Mouse (Mus musculus) bone marrow, adult 2 months (tissue): ENCODE results near the gene Apbb2. TPM values are rescaled to one million over a fixed set of nuclear protein-coding genes. Genes with fewer than 3 reads are reported as not detected.

Source experiments
- H3K27ac ChIP-seq: fragments of 200-500 bp; 2 replicates; pipeline ENCODE4 v1.5.1; 2012; ENCODE audit warnings: low read depth, mild to moderate bottlenecking, control low read depth, inconsistent platforms, low read length; ENCODE audit not compliant: control insufficient read depth, poor library complexity, insufficient read depth
- H3K4me1 ChIP-seq: fragments of 200-500 bp; 2 replicates; pipeline ENCODE4 v1.6.1; 2011; ENCODE audit warnings: low read length; ENCODE audit not compliant: control insufficient read depth, insufficient read depth
- H3K4me3 ChIP-seq: fragments of 200-500 bp; replicated peaks from 2 replicates; pipeline ENCODE3; 2011; ENCODE audit warnings: mild to moderate bottlenecking, low read depth, low read length, control low read depth; ENCODE audit not compliant: control insufficient read depth
- CTCF ChIP-seq: fragments of 200-500 bp; IDR thresholded peaks from 2 replicates; pipeline ENCODE4 v1.5.1; 2011; ENCODE audit warnings: low read length, control low read depth; ENCODE audit not compliant: control insufficient read depth, insufficient read depth
- POLR2A ChIP-seq: fragments of 200-500 bp; IDR thresholded peaks from 2 replicates; pipeline ENCODE4 v1.6.1; 2011; ENCODE audit warnings: low read depth, mild to moderate bottlenecking, control low read depth, low read length, borderline replicate concordance; ENCODE audit not compliant: control insufficient read depth
- WGBS: fragments of 180-500 bp; shearing (Covaris S2); methylation state at CpG from one replicate; pipeline ENCODE4 v1.1.7; 2018; 5-methylcytosine and 5-hydroxymethylcytosine counted together
- polyA plus RNA-seq: library from polyadenylated mRNA; stranded (reverse); fragments of >200 nt; gene quantifications from 2 replicates; pipeline ENCODE4 v1.2.4, GENCODE M21; 2011; ENCODE audit warnings: low replicate concordance; ENCODE audit not compliant: missing spikeins, insufficient read depth, insufficient read length

Apbb2 gene
- polyA plus RNA-seq, 1 experiment: 6.6 TPM

DNA sequence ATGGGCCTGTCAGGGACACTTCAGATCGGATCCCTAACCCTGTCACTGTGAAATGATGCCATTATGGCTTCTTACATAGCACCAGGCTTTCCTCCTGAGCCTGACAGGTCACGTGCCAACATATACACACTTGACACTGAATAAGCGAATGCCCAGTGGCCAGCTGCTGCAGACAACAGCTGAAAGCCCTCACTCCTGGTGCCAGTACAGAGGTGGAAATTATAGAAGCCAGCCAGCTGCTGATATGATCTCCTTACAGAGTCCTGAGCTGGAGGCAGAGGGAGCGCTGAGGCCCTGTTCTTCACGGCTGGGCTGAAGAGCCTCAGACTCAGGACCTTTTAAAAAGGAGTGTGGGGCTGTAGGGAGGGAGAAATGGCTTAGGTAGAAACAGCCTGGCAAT, 234.5 kb downstream of the Apbb2 start:
- H3K4me1 ChIP-seq: no peaks in the 10 kb centered on the region; the same call in 1 of the 2 replicates
- no peak for TF ChIP-seq CTCF
- no peak for TF ChIP-seq POLR2A
- WGBS: 81% methylated on average over 5 of the region's 5 CpGs
- H3K27ac ChIP-seq: no peak overlapping the region
- no peak overlapping the region for H3K4me3 ChIP-seq

DNA sequence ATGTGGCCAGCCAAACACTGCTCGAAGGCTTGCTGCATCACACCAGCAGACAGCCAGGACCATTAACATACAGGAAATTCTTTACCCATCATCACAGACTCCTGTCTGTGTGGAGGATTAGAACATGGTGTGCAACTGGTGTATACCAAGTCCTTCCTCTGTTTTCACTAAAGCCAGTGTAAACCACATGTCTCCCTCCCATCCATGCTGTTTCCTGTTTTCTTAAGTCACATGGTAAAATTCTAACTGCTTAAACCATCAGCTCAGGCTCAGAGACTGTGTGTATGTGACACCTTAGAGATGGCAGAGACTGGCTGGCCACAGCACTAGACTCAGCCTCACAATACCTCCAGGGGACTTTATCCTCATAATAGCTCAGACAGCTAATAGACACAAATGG, 236.5 kb downstream of the Apbb2 start:
- H3K27ac ChIP-seq: no peak overlapping the region
- WGBS: 9% methylated on average over 1 of the region's 1 CpGs
- TF ChIP-seq POLR2A: no peak
- no peak for TF ChIP-seq CTCF

GRCm38 (mm10) chr5:66378968-66379367, 239.6 kb downstream of the Apbb2 start:
- TF ChIP-seq POLR2A: no peak
- TF ChIP-seq CTCF: no peak
- no peaks in the 10 kb centered on the region; the same call in 1 of the 2 replicates for H3K4me1 ChIP-seq
- H3K4me3 ChIP-seq: no peak overlapping the region
- no peak overlapping the region for H3K27ac ChIP-seq
- WGBS: 88% methylated on average over 6 of the region's 6 CpGs

More for the DNA sequence above, 236.5 kb downstream of the Apbb2 start:
- Histone ChIP-seq H3K4me3 (no peak overlapping the region), H3K4me1 (no peaks in the 10 kb centered on the region; the same call in 1 of the 2 replicates)

DNA sequence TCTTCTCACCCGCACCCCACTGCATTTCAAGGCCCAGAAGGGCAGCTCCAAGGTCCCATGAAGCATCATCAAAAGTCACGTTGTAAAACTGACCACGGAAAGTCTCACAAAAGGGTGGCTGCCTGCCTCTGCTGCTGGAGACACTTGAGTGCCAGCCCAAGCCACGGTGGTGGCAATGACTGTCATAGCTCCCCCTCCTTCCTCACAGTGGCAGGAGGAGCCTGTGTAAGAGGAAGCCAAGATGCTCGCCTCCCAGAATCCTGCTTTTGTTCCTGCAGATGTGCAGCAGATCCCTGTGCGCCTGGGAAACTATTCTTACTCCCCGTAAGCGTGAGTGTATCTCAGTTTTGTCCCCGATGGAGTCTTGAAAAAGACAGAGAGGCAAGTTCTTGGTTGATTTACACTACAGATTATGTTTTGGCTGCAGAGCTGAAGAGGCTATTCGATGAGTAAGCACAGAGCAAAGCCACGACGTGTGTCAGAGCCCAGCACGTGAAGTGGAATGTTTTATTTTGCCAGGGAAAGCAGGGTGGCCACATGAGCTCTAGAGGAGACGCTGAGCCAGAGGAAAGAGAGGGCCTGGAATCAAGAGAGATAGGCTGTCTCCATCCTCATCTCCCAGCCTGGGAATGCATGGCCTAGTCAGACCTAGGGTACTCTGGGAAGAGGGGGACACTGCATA, 241.9 kb downstream of the Apbb2 start:
- H3K4me1 ChIP-seq: no peaks in the 10 kb centered on the region
- no peak overlapping the region for H3K4me3 ChIP-seq
- H3K27ac ChIP-seq: no peak overlapping the region
- WGBS: 45% methylated on average over 14 of the region's 14 CpGs
- TF ChIP-seq CTCF (no peak), POLR2A (no peak)

DNA sequence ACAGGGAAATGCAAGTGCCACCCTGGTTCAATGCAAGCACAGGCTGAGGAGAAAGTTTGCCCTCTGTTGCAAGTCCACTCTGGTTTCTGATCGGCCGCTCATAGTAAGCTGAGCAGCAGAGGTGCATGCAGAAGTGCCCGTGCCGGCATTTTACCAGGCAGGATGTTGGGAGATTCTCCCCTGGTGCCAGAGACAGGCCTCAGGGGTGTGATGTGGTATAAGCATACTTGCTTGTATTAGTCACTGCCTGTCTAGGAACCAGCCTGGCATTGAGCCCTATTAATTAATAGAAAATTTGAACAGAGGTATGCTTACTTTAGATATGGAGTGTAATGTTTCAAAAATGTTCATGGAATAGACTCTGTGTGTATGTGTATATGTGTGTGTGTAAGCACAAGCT, 244.2 kb downstream of the Apbb2 start:
- Histone ChIP-seq H3K4me3 (no peak overlapping the region), H3K27ac (no peak overlapping the region), H3K4me1 (no peaks in the 10 kb centered on the region)
- WGBS: 87% methylated on average over 4 of the region's 4 CpGs
- TF ChIP-seq POLR2A: no peak
- no peak for TF ChIP-seq CTCF

- no peak overlapping the region for H3K27ac ChIP-seq
- TF ChIP-seq CTCF (no peak), POLR2A (no peak)
- no peaks in the 10 kb centered on the region for H3K4me1 ChIP-seq
- WGBS: 77% methylated on average over 13 of the region's 13 CpGs
- no peak overlapping the region for H3K4me3 ChIP-seq
These were observed 244.9 kb downstream of the Apbb2 start for GRCm38 (mm10) chr5:66373515-66374164.

GRCm38 (mm10) chr5:66371131-66371530, 247.5 kb downstream of the Apbb2 start:
- no peak overlapping the region for H3K27ac ChIP-seq
- no peak overlapping the region for H3K4me3 ChIP-seq
- TF ChIP-seq POLR2A (no peak), CTCF (no peak)
- no peaks in the 10 kb centered on the region for H3K4me1 ChIP-seq

DNA sequence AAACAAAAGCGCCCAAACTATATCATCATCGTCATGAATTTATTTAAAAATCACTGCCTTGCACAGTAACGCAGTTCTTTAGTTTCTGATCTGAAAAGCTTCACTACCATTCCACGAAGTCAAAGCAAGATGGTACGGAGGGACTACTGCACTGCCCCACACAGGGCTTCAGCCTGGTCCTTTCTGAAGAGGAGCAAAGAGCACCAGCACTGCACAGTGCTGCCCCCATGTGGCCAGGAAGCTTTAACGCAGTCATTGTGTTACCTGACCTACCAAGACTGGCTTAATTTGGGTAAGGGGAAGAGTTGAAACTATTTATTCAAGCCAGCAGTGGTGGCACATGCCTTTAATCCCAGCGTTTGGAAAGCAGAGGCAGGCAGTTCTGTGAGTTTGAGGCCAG, 249.6 kb downstream of the Apbb2 start:
- no peak overlapping the region for H3K27ac ChIP-seq
- 30% methylated on average over 7 of the region's 7 CpGs for WGBS
- no peak overlapping the region for H3K4me3 ChIP-seq
- peak; percentile 89 for TF ChIP-seq CTCF
- no peak for TF ChIP-seq POLR2A
- no peaks in the 10 kb centered on the region for H3K4me1 ChIP-seq
